Mouse (Mus musculus): ENCODE data around the gene 3300002I08Rik.

- TF ChIP-seq CTCF (conservative IDR thresholded peaks at IDR 0.05; ENCODE audit: insufficient read depth, insufficient read length, low read depth, low read length), result no peak
- TF ChIP-seq POLR2A (IDR thresholded peaks at IDR 0.05; ENCODE audit: low read depth, low read length), result no peak
These were observed 55.3 kb downstream of the 3300002I08Rik start for GRCm38 (mm10) chr2:150307183-150307773.
